Mouse (Mus musculus): ENCODE results near the gene Cadm4. TPM values are rescaled to one million over a fixed set of nuclear protein-coding genes. Genes with fewer than 3 reads are reported as not detected.

The Cadm4 gene
- polyA plus RNA-seq, 1 experiment, result 66.4 TPM

- no peak for TF ChIP-seq CTCF (conservative IDR thresholded peaks at IDR 0.05; ENCODE audit: insufficient read depth, insufficient read length, low read depth, low read length)
- no peak for TF ChIP-seq POLR2A (IDR thresholded peaks at IDR 0.05; ENCODE audit: low read depth, low read length)
- no peaks in the 10 kb centered on the region for H3K36me3 ChIP-seq (ENCODE audit: control insufficient read depth, insufficient read depth, low read length)
- H3K4me3 ChIP-seq (ENCODE audit: insufficient read depth, low read depth, low read length), result no peak overlapping the region
- H3K4me1 ChIP-seq (ENCODE audit: control insufficient read depth, insufficient read depth, low read length), result peaks cover 13% of the 10 kb centered on the region
- 51% methylated on average over 12 of the region's 12 CpGs for WGBS
- H3K27me3 ChIP-seq (replicated peaks; ENCODE audit: control insufficient read depth, insufficient read depth, low read length), result no peaks in the 10 kb centered on the region
- DNase-seq, result peak; percentile 42
- no peak overlapping the region for H3K27ac ChIP-seq (ENCODE audit: insufficient read depth, low read depth, low read length)
These were observed 70.3 kb downstream of the Cadm4 start for GRCm38 (mm10) chr7:24551985-24552759.

Other genes with a start within 250 kb of the Cadm4 start
- 1.9 and 2.3 TPM in 2 replicates for gene Zfp109, start 244.5 kb upstream of the Cadm4 start, polyA plus RNA-seq (2012; rRNA removed)
- gene Zfp108, start 227.2 kb upstream of the Cadm4 start, polyA plus RNA-seq (2012; rRNA removed), result 1.2 and 1.3 TPM in 2 replicates
- gene Zfp93, start 211.6 kb upstream of the Cadm4 start, polyA plus RNA-seq (2012; rRNA removed), result 3.1 and 3.4 TPM in 2 replicates
- gene Zfp61, start 180.8 kb upstream of the Cadm4 start, polyA plus RNA-seq (2012; rRNA removed), result 3.8 and 4.3 TPM in 2 replicates
- gene Zfp94, start 165.4 kb upstream of the Cadm4 start, polyA plus RNA-seq (2012; rRNA removed), result 9.4 and 10.5 TPM in 2 replicates
- gene Tescl, start 148.1 kb upstream of the Cadm4 start, polyA plus RNA-seq (2012; rRNA removed), result 0.11 and 0.48 TPM in 2 replicates
- gene Lypd5, start 132.8 kb upstream of the Cadm4 start, polyA plus RNA-seq (2012; rRNA removed), result not detected in 2 replicates
- 2.3 and 4.1 TPM in 2 replicates for gene Kcnn4, start 111.8 kb upstream of the Cadm4 start, polyA plus RNA-seq (2012; rRNA removed)
- 34.9 and 39.8 TPM in 2 replicates for gene Smg9, start 82.4 kb upstream of the Cadm4 start, polyA plus RNA-seq (2012; rRNA removed)
- gene Irgc1, start 29.7 kb upstream of the Cadm4 start, polyA plus RNA-seq (2012; rRNA removed), result 0.33 and 0.41 TPM in 2 replicates
- 10.1 and 12.9 TPM in 2 replicates for gene Plaur, start 19.5 kb upstream of the Cadm4 start, polyA plus RNA-seq (2012; rRNA removed)
- gene Zfp428, start 25.0 kb downstream of the Cadm4 start, polyA plus RNA-seq (2012; rRNA removed), result 9.5 and 17.1 TPM in 2 replicates
- not detected in 2 replicates for gene AC161166.1, start 30.4 kb downstream of the Cadm4 start, polyA plus RNA-seq (2012; rRNA removed)
- gene Irgq, start 48.7 kb downstream of the Cadm4 start, polyA plus RNA-seq (2012; rRNA removed), result 15.4 and 17.4 TPM in 2 replicates
- gene Pinlyp, start 64.1 kb downstream of the Cadm4 start, polyA plus RNA-seq (2012; rRNA removed), result not detected in 2 replicates
- gene Xrcc1, start 64.3 kb downstream of the Cadm4 start, polyA plus RNA-seq (2012; rRNA removed), result 29.0 and 31.2 TPM in 2 replicates
- gene Ethe1, start 105.5 kb downstream of the Cadm4 start, polyA plus RNA-seq (2012; rRNA removed), result 172 and 173 TPM in 2 replicates
- gene Zfp575, start 105.6 kb downstream of the Cadm4 start, polyA plus RNA-seq (2012; rRNA removed), result 0.11 and 0.15 TPM in 2 replicates
- 2.8 and 3.1 TPM in 2 replicates for gene Phldb3, start 128.7 kb downstream of the Cadm4 start, polyA plus RNA-seq (2012; rRNA removed)
- gene Lypd3, start 154.5 kb downstream of the Cadm4 start, polyA plus RNA-seq (2012; rRNA removed), result 0.06 and 0.67 TPM in 2 replicates
- 0.14 TPM in 1 of 2 replicates, not detected in the other for gene Tex101, start 194.7 kb downstream of the Cadm4 start, polyA plus RNA-seq (2012; rRNA removed)
- 0.10 TPM in 1 of 2 replicates, not detected in the other for gene BC049730, start 227.2 kb downstream of the Cadm4 start, polyA plus RNA-seq (2012; rRNA removed)
- gene Gm4763, start 244.9 kb downstream of the Cadm4 start, polyA plus RNA-seq (2012; rRNA removed), result not detected in 2 replicates

Measured in kidney, adult 2 months (tissue).